Mouse (Mus musculus) small intestine, adult 2 months (tissue): Measurements from ENCODE around the gene Gcnt1. TPM values are rescaled to one million over a fixed set of nuclear protein-coding genes. Genes with fewer than 3 reads are reported as not detected.

Experiments
- H3K27ac ChIP-seq: fragments of 200-500 bp; 2 replicates; pipeline ENCODE4 v1.5.1; 2012; ENCODE audit warnings: low read depth, low read length, control low read depth, inconsistent platforms; ENCODE audit not compliant: insufficient read depth
- H3K27me3 ChIP-seq: fragments of 200-500 bp; 2 replicates; pipeline ENCODE4 v1.6.1; 2012; ENCODE audit warnings: mild to moderate bottlenecking, moderate library complexity, low read length, inconsistent platforms; ENCODE audit not compliant: control insufficient read depth, insufficient read depth
- H3K36me3 ChIP-seq: fragments of 200-500 bp; 2 replicates; pipeline ENCODE4 v1.6.1; 2012; ENCODE audit warnings: mild to moderate bottlenecking, low read length, control low read depth, inconsistent platforms; ENCODE audit not compliant: control insufficient read depth, insufficient read depth
- H3K4me1 ChIP-seq: fragments of 200-500 bp; 2 replicates; pipeline ENCODE4 v1.6.1; 2012; ENCODE audit warnings: low read length, inconsistent platforms, mixed read lengths; ENCODE audit not compliant: control insufficient read depth, insufficient read depth, insufficient read length
- H3K4me3 ChIP-seq: fragments of 200-500 bp; 2 replicates; pipeline ENCODE4 v1.5.1; 2012; ENCODE audit warnings: low read depth, mild to moderate bottlenecking, control low read depth, inconsistent platforms, low read length, moderate library complexity
- CTCF ChIP-seq: fragments of 200-500 bp; IDR thresholded peaks from 2 replicates; pipeline ENCODE4 v1.5.1; 2012; ENCODE audit warnings: low read depth, mild to moderate bottlenecking, control low read depth, inconsistent platforms, low read length, moderate library complexity, mixed read lengths; ENCODE audit not compliant: insufficient replicate concordance, insufficient read length; ENCODE audit errors: extremely low read depth
- POLR2A ChIP-seq: fragments of 200-500 bp; IDR thresholded peaks from 2 replicates; pipeline ENCODE4 v1.6.1; 2012; ENCODE audit warnings: low read depth, mild to moderate bottlenecking, control low read depth, inconsistent platforms, low read length, moderate library complexity
- WGBS: fragments of 180-500 bp; shearing (Covaris S2); methylation state at CpG from one replicate; pipeline ENCODE4 v1.1.7; 2018; 5-methylcytosine and 5-hydroxymethylcytosine counted together
- polyA plus RNA-seq: library from polyadenylated mRNA; depleted of rRNA; stranded (reverse); fragments of >200 nt; gene quantifications from 2 replicates; pipeline ENCODE4 v1.2.3, GENCODE M21; 2012

Gene Gcnt1
- polyA plus RNA-seq, 1 experiment: 0.80 TPM

GRCm38 (mm10) chr19:17327881-17328404 lies 44.7 kb downstream of the Gcnt1 start:
- Histone ChIP-seq H3K4me1 (no peaks in the 10 kb centered on the region), H3K27me3 (no peaks in the 10 kb centered on the region), H3K4me3 (no peak overlapping the region), H3K27ac (no peak overlapping the region), H3K36me3 (no peaks in the 10 kb centered on the region)
- WGBS: 77% methylated on average over 6 of the region's 6 CpGs
- TF ChIP-seq POLR2A (no peak), CTCF (no peak)

DNA sequence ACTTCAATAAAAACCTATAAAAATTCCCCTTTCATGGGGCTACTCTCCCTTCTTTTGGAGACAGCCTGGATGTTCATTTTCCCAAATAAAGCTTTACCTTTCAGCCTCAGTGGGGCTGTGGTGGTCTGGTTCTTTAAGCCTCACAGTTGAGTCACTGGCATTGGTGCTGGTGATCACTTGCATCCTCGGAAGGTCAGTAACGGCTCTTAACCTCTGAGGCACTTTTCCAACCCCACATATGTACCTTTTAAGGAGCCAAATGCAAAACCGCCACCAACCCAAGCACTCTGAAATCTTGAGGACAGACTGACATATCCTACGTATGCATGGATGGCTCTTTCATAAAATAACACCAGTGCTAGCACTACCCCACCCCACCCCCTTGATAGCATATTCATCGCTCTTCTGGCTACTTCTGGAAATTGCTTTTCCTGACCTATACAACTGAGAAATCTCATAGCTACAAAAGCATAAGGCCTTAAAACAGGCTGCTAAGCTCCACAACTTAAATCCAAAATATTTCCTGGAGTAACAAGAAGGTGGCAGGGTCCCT lies 48.9 kb downstream of the Gcnt1 start:
- WGBS: 69% methylated on average over 5 of the region's 5 CpGs
- Histone ChIP-seq H3K36me3 (no peaks in the 10 kb centered on the region), H3K27ac (no peak overlapping the region), H3K4me1 (no peaks in the 10 kb centered on the region), H3K4me3 (no peak overlapping the region), H3K27me3 (no peaks in the 10 kb centered on the region)
- TF ChIP-seq POLR2A (no peak), CTCF (no peak)

- Histone ChIP-seq H3K4me3 (no peak overlapping the region), H3K36me3 (no peaks in the 10 kb centered on the region), H3K27me3 (no peaks in the 10 kb centered on the region), H3K4me1 (no peaks in the 10 kb centered on the region), H3K27ac (no peak overlapping the region)
- 78% methylated on average over 11 of the region's 11 CpGs for WGBS
- TF ChIP-seq CTCF (no peak), POLR2A (no peak)
These were observed 49.5 kb downstream of the Gcnt1 start for GRCm38 (mm10) chr19:17323006-17323688.

- TF ChIP-seq CTCF: no peak
- TF ChIP-seq POLR2A: no peak
- Histone ChIP-seq H3K27me3 (no peaks in the 10 kb centered on the region), H3K36me3 (no peaks in the 10 kb centered on the region), H3K27ac (no peak overlapping the region), H3K4me3 (no peak overlapping the region), H3K4me1 (peaks cover 7% of the 10 kb centered on the region; the same call in 1 of the 2 replicates)
- 72% methylated on average over 4 of the region's 4 CpGs for WGBS
These were observed 52.9 kb downstream of the Gcnt1 start for GRCm38 (mm10) chr19:17319770-17320169.

DNA sequence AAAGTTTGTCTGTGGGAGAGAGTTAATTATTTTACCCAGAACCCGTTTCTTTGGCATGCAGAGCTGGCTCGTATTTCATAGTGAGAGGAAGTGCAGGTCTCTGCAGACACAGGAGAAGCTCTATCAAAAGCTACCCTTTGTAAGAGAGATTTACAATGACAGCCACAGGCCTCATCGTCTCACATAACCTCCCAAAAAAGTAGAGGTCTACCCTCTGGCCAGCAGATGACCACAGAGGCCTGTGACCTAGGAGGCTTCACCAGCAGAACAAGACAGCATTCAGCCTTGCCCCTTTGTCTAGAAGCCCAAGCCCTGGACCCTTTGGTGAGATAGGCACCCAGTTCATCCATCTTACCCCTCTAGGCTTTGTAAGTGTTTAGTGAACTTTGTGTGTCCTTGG lies 53.9 kb downstream of the Gcnt1 start:
- Histone ChIP-seq H3K4me1 (peaks cover 7% of the 10 kb centered on the region; the same call in 1 of the 2 replicates), H3K36me3 (no peaks in the 10 kb centered on the region), H3K27me3 (no peaks in the 10 kb centered on the region), H3K27ac (no peak overlapping the region), H3K4me3 (no peak overlapping the region)
- WGBS: 55% methylated on average over 3 of the region's 3 CpGs
- TF ChIP-seq POLR2A (no peak), CTCF (no peak)

GRCm38 (mm10) chr19:17316311-17317003 lies 56.2 kb downstream of the Gcnt1 start:
- H3K27ac ChIP-seq: peak overlapping the region; percentile 48
- whole genome bisulfite sequencing: 66% methylated on average over 2 of the region's 2 CpGs
- H3K27me3 ChIP-seq: no peaks in the 10 kb centered on the region
- peaks cover 7% of the 10 kb centered on the region; the same call in 1 of the 2 replicates for H3K4me1 ChIP-seq
- TF ChIP-seq CTCF (no peak), POLR2A (no peak)
- H3K4me3 ChIP-seq: no peak overlapping the region
- H3K36me3 ChIP-seq: no peaks in the 10 kb centered on the region

GRCm38 (mm10) chr19:17314451-17314850 lies 58.2 kb downstream of the Gcnt1 start:
- Histone ChIP-seq H3K4me1 (peaks cover 7% of the 10 kb centered on the region; the same call in 1 of the 2 replicates), H3K27ac (no peak overlapping the region), H3K27me3 (no peaks in the 10 kb centered on the region), H3K36me3 (no peaks in the 10 kb centered on the region), H3K4me3 (no peak overlapping the region)
- WGBS: 38% methylated on average over 2 of the region's 2 CpGs
- TF ChIP-seq POLR2A (no peak), CTCF (no peak)
